Comparison of ENCODE assay signal across 8 mouse cellular contexts in the genomic region with DNA sequence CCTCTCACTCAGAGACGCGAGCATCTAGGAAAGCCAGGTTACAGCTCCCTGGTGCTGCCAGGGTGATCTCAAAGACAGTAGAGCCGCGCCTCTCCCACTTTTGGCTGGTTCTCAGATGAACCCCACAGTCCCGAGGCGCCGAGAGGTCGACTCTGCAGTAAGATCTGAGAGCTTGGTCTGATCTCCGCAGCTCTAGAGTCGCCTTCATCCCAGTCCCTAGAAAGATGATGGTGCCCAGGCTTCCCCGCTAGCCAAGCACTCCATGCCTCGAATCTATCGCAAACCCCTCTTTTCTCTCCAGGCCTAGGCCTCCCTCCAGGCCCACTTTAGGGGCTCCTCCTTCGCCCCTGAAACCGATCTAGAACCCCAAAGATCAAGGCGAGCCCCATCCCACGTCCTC. TPM values are rescaled to one million over a fixed set of nuclear protein-coding genes. Genes with fewer than 3 reads are reported as not detected.
DNase-seq lines count a peak whose midpoint lies in the region; ATAC-seq and TF ChIP-seq lines count a peak whose summit lies in the region.

No protein-coding gene starts in this region.

- peak overlapping the region; percentile 64 for H3K9ac ChIP-seq in limb, embryonic 14.5 days (ENCODE audit: low read depth, low read length, severe bottlenecking)
- H3K9ac ChIP-seq in neural tube, embryonic 14.5 days (replicated peaks; ENCODE audit: low read depth, low read length): peak overlapping the region; percentile 74

- peaks cover 2% of the 10 kb centered on the region; the same call in 1 of the 2 replicates for H3K4me1 ChIP-seq in cerebellum, adult 2 months (ENCODE audit: control insufficient read depth, insufficient read depth, low read length)
- H3K4me1 ChIP-seq in limb, embryonic 14.5 days (ENCODE audit: control insufficient read depth, insufficient read depth, low read length): peaks cover 18% of the 10 kb centered on the region
- peaks cover 9% of the 10 kb centered on the region; the same call in 1 of the 2 replicates for H3K4me1 ChIP-seq in neural tube, embryonic 14.5 days (ENCODE audit: control insufficient read depth, insufficient read depth, low read length)

- no peaks in the 10 kb centered on the region for H3K36me3 ChIP-seq in limb, embryonic 14.5 days (ENCODE audit: control insufficient read depth, insufficient read depth, low read length)
- H3K36me3 ChIP-seq in neural tube, embryonic 14.5 days (ENCODE audit: control insufficient read depth, insufficient read depth, low read length): no peaks in the 10 kb centered on the region

- 1% methylated on average over 17 of the region's 17 CpGs for WGBS in cerebellum, adult 2 months
- WGBS in limb, embryonic 14.5 days: 0% methylated on average over 17 of the region's 17 CpGs
- WGBS in neural tube, embryonic 14.5 days: under 1% methylated on average over 17 of the region's 17 CpGs

- H3K4me3 ChIP-seq in cerebellum, adult 2 months (replicated peaks; ENCODE audit: insufficient read depth, low read depth, low read length): peak overlapping the region; percentile 90
- peak overlapping the region; percentile 77 for H3K4me3 ChIP-seq in limb, embryonic 14.5 days (replicated peaks; ENCODE audit: low read length)
- peak overlapping the region; percentile 66 for H3K4me3 ChIP-seq in neural tube, embryonic 14.5 days (ENCODE audit: low read depth, low read length)

- no peak for TF ChIP-seq CTCF in cerebellum, adult 2 months (IDR thresholded peaks at IDR 0.05; ENCODE audit: borderline replicate concordance, insufficient read depth, low read depth, low read length)

- H3K9me3 ChIP-seq in limb, embryonic 14.5 days (ENCODE audit: control insufficient read depth, low read length): no peaks in the 10 kb centered on the region
- no peaks in the 10 kb centered on the region for H3K9me3 ChIP-seq in neural tube, embryonic 14.5 days (ENCODE audit: control insufficient read depth, low read length)

- no peak for DNase-seq in cerebellum, adult 2 months
- no peak for DNase-seq in cerebellum, postnatal 25 days
- peak; percentile 62 for DNase-seq in 3T3-L1 (ENCODE audit: low read depth, low spot score)
- DNase-seq in limb, embryonic 14.5 days (ENCODE audit: low spot score): peak; percentile 10
- DNase-seq in c-Kit-positive CD71-positive TER-119-positive erythroid progenitor cells, embryonic 14.5 days (ENCODE audit: low spot score): no peak
- no peak for DNase-seq in thymus, postnatal 14 days

- H3K27me3 ChIP-seq in cerebellum, adult 2 months (ENCODE audit: control insufficient read depth, insufficient read depth, low read length): no peaks in the 10 kb centered on the region
- H3K27me3 ChIP-seq in limb, embryonic 14.5 days (ENCODE audit: control insufficient read depth, insufficient read depth, low read length): no peaks in the 10 kb centered on the region
- no peaks in the 10 kb centered on the region for H3K27me3 ChIP-seq in neural tube, embryonic 14.5 days (ENCODE audit: control insufficient read depth, insufficient read depth, low read length)

- no peak for TF ChIP-seq POLR2A in cerebellum, adult 2 months (IDR thresholded peaks at IDR 0.05; ENCODE audit: borderline replicate concordance, insufficient read depth, low read length)
- TF ChIP-seq POLR2A in limb, embryonic 14.5 days (IDR thresholded peaks at IDR 0.05; ENCODE audit: borderline replicate concordance, extremely low read depth, insufficient read depth, insufficient read length): no peak

- H3K27ac ChIP-seq in cerebellum, adult 2 months (ENCODE audit: insufficient read depth, low read length): peak overlapping the region; percentile 56
- peak overlapping the region; percentile 53 for H3K27ac ChIP-seq in limb, embryonic 14.5 days (replicated peaks; ENCODE audit: low read depth, low read length)
- H3K27ac ChIP-seq in neural tube, embryonic 14.5 days (ENCODE audit: low read depth, low read length): peak overlapping the region; percentile 69

- peak; percentile 47 for ATAC-seq in erythroblast, adult 5-6 weeks (replicated peaks; ENCODE audit: low FRiP score, poor library complexity, severe bottlenecking)
- ATAC-seq in limb, embryonic 14.5 days (ENCODE audit: low FRiP score, low read depth): no peak; the same call in 1 of the 2 replicates
- peak; percentile 49 for ATAC-seq in neural tube, embryonic 14.5 days (ENCODE audit: low read depth)

- peak overlapping the region; percentile 84 for H3K4me2 ChIP-seq in limb, embryonic 14.5 days (replicated peaks; ENCODE audit: low read depth, low read length, severe bottlenecking)
- H3K4me2 ChIP-seq in neural tube, embryonic 14.5 days (ENCODE audit: low read depth, low read length): peak overlapping the region; percentile 71

RNA-seq across cellular contexts. Expression of a gene that starts 0.5 kb away (rescaled TPM):
- polyA plus RNA-seq in cerebellum, adult 2 months (2012; rRNA removed): 205 and 227 TPM in 2 replicates
- 4.2 and 5.9 TPM in 2 replicates for total RNA-seq in erythroblast, adult 5-6 weeks (2015; ENCODE audit: low replicate concordance)
- total RNA-seq in erythroblast, adult 5-6 weeks (2017; ENCODE audit: low replicate concordance): 3.2 and 4.2 TPM in 2 replicates
- polyA plus RNA-seq in limb, embryonic 14.5 days (2012; rRNA removed): 93.0 and 120 TPM in 2 replicates
- polyA plus RNA-seq in limb, embryonic 14.5 days (2014; fragmentation: Nextera tagmentation; extraction: Ambion mirVana): 87.2 and 97.8 TPM in 2 replicates
- polyA plus RNA-seq in neural tube, embryonic 14.5 days (2014; fragmentation: Nextera tagmentation; extraction: Ambion mirVana): 134 and 160 TPM in 2 replicates

RNA-seq across cellular contexts. Expression of a gene that starts 0.6 kb away (rescaled TPM):
- polyA plus RNA-seq in cerebellum, adult 2 months (2012; rRNA removed): 7.0 and 7.7 TPM in 2 replicates
- total RNA-seq in erythroblast, adult 5-6 weeks (2015; ENCODE audit: low replicate concordance): 1.9 TPM in 2 replicates
- total RNA-seq in erythroblast, adult 5-6 weeks (2017; ENCODE audit: low replicate concordance): 2.9 and 3.9 TPM in 2 replicates
- 26.4 and 26.7 TPM in 2 replicates for polyA plus RNA-seq in limb, embryonic 14.5 days (2012; rRNA removed)
- 21.2 and 22.0 TPM in 2 replicates for polyA plus RNA-seq in limb, embryonic 14.5 days (2014; fragmentation: Nextera tagmentation; extraction: Ambion mirVana)
- polyA plus RNA-seq in neural tube, embryonic 14.5 days (2014; fragmentation: Nextera tagmentation; extraction: Ambion mirVana): 10.5 and 10.7 TPM in 2 replicates

RNA-seq across cellular contexts. Expression of a gene that starts 26.3 kb away (rescaled TPM):
- polyA plus RNA-seq in cerebellum, adult 2 months (2012; rRNA removed): 24.9 and 28.3 TPM in 2 replicates
- 5.2 and 7.9 TPM in 2 replicates for total RNA-seq in erythroblast, adult 5-6 weeks (2015; ENCODE audit: low replicate concordance)
- total RNA-seq in erythroblast, adult 5-6 weeks (2017; ENCODE audit: low replicate concordance): 8.2 and 9.8 TPM in 2 replicates
- 44.0 and 54.1 TPM in 2 replicates for polyA plus RNA-seq in limb, embryonic 14.5 days (2012; rRNA removed)
- polyA plus RNA-seq in limb, embryonic 14.5 days (2014; fragmentation: Nextera tagmentation; extraction: Ambion mirVana): 42.6 and 43.8 TPM in 2 replicates
- polyA plus RNA-seq in neural tube, embryonic 14.5 days (2014; fragmentation: Nextera tagmentation; extraction: Ambion mirVana): 28.2 and 35.2 TPM in 2 replicates

Comparison
In these comparisons a context has a peak if more than half of its experiments do, and no peak if none do; other contexts are left out.
1. DNase-seq: peak in 3T3-L1 (single experiment) and limb, embryonic 14.5 days (single experiment); none in cerebellum, adult 2 months (0 of 2), cerebellum, postnatal 25 days (0 of 2), c-Kit-positive CD71-positive TER-119-positive erythroid progenitor cells, embryonic 14.5 days (single experiment) and thymus, postnatal 14 days (single experiment).
2. Peak in every context shown above with its lines, with median percentiles within 50 percentile points of each other: H3K27ac ChIP-seq and H3K4me3 ChIP-seq.